17 mouse cellular contexts compared by ENCODE assay signal in genomic region chr11:31684913-31685567, GRCm38 (mm10). TPM values are rescaled to one million over a fixed set of nuclear protein-coding genes. Genes with fewer than 3 reads are reported as not detected.
A peak's percentile ranks its signal among the peaks of the same experiment; 100 is the strongest.
DNase-seq lines count a peak whose midpoint lies in the region; ATAC-seq and TF ChIP-seq lines count a peak whose summit lies in the region.
"Had no signal": no experiment of that assay in that cellular context is flagged by ENCODE, and none has a peak within 500 bp of the region (broad histone marks: within the 10 kb centered on the region; RNA-seq: fewer than 3 reads in every experiment).

No protein-coding gene starts in this region.

- H3K4me3 ChIP-seq in kidney, embryonic 14.5 days (ENCODE audit: low read length) = no peak overlapping the region
- H3K4me3 ChIP-seq in liver, embryonic 12.5 days = peak overlapping the region; percentile 24
- no peak overlapping the region for H3K4me3 ChIP-seq in thymus, adult 2 months (ENCODE audit: control insufficient read depth, insufficient read depth, low read length)
- H3K4me3 ChIP-seq: hindbrain, embryonic 10.5 days; lung, embryonic 15.5 days; midbrain, embryonic 15.5 days had no signal

- no peak overlapping the region for H3K27ac ChIP-seq in kidney, embryonic 14.5 days (ENCODE audit: low read depth, low read length)
- H3K27ac ChIP-seq in liver, embryonic 12.5 days = no peak overlapping the region
- no peak overlapping the region for H3K27ac ChIP-seq in thymus, adult 2 months (ENCODE audit: control insufficient read depth, insufficient read depth, low read length)
- H3K27ac ChIP-seq: hindbrain, embryonic 10.5 days; lung, embryonic 15.5 days; midbrain, embryonic 15.5 days had no signal

- H3K4me2 ChIP-seq in kidney, embryonic 14.5 days (replicated peaks; ENCODE audit: low read depth, low read length) = no peak overlapping the region
- peak overlapping the region; percentile 51 for H3K4me2 ChIP-seq in liver, embryonic 12.5 days
- H3K4me2 ChIP-seq: lung, embryonic 15.5 days; midbrain, embryonic 15.5 days had no signal

- H3K27me3 ChIP-seq in kidney, embryonic 14.5 days (ENCODE audit: control insufficient read depth, insufficient read depth, low read length) = no peaks in the 10 kb centered on the region
- no peaks in the 10 kb centered on the region for H3K27me3 ChIP-seq in liver, embryonic 12.5 days (replicated peaks)
- no peaks in the 10 kb centered on the region for H3K27me3 ChIP-seq in thymus, adult 2 months (ENCODE audit: control insufficient read depth, insufficient read depth, low read length)
- H3K27me3 ChIP-seq: lung, embryonic 15.5 days; midbrain, embryonic 15.5 days had no signal

- peaks cover 7% of the 10 kb centered on the region for H3K4me1 ChIP-seq in kidney, embryonic 14.5 days (ENCODE audit: control insufficient read depth, insufficient read depth, low read length)
- H3K4me1 ChIP-seq in liver, embryonic 12.5 days = peaks cover 51% of the 10 kb centered on the region
- no peaks in the 10 kb centered on the region for H3K4me1 ChIP-seq in thymus, adult 2 months (replicated peaks; ENCODE audit: control insufficient read depth, insufficient read depth, low read length)
- H3K4me1 ChIP-seq: lung, embryonic 15.5 days; midbrain, embryonic 15.5 days had no signal

- no peak for TF ChIP-seq CTCF in thymus, adult 2 months (IDR thresholded peaks at IDR 0.05; ENCODE audit: borderline replicate concordance, control insufficient read depth, extremely low read depth, insufficient read depth, low read length, poor library complexity)

- peak; percentile 25 for DNase-seq in ES-CJ7 (ENCODE audit: low read depth, low spot score)
- DNase-seq in ZHBTc4 (ENCODE audit: low read depth, low spot score) = peak; percentile 40
- DNase-seq in thymus, postnatal 25 days = no peak
- no peak for DNase-seq in thymus, adult 2 months
- DNase-seq in ovary, postnatal 14 days (ENCODE audit: low spot score) = no peak
- DNase-seq: adrenal gland, postnatal 10 days; cerebellum, adult 8-10 months; embryo, embryonic 11 days; forebrain, postnatal 0 days; right cerebral cortex, postnatal 25 days had no signal

- no peaks in the 10 kb centered on the region for H3K36me3 ChIP-seq in kidney, embryonic 14.5 days (ENCODE audit: control insufficient read depth, insufficient read depth, low read length)
- no peaks in the 10 kb centered on the region for H3K36me3 ChIP-seq in liver, embryonic 12.5 days
- no peaks in the 10 kb centered on the region for H3K36me3 ChIP-seq in thymus, adult 2 months (ENCODE audit: control insufficient read depth, insufficient read depth, low read length)
- H3K36me3 ChIP-seq: G1E; hindbrain, embryonic 10.5 days; lung, embryonic 15.5 days; midbrain, embryonic 15.5 days had no signal

- TF ChIP-seq POLR2A in thymus, adult 2 months (IDR thresholded peaks at IDR 0.05; ENCODE audit: control insufficient read depth, extremely low read depth, insufficient read depth, low read length, poor library complexity) = no peak

- 61% methylated on average over 9 of the region's 9 CpGs for WGBS in kidney, embryonic 14.5 days
- 62% methylated on average over 9 of the region's 9 CpGs for WGBS in liver, embryonic 12.5 days (ENCODE audit: insufficient replicate concordance)
- WGBS in thymus, adult 2 months = 94% methylated on average over 9 of the region's 9 CpGs

- no peak overlapping the region for H3K9ac ChIP-seq in kidney, embryonic 14.5 days (ENCODE audit: low read depth, low read length)
- no peak overlapping the region for H3K9ac ChIP-seq in liver, embryonic 12.5 days
- H3K9ac ChIP-seq: forebrain, postnatal 0 days; lung, embryonic 15.5 days; midbrain, embryonic 15.5 days had no signal

- H3K9me3 ChIP-seq in kidney, embryonic 14.5 days (ENCODE audit: control insufficient read depth, low read length) = no peaks in the 10 kb centered on the region
- H3K9me3 ChIP-seq in liver, embryonic 12.5 days (replicated peaks) = no peaks in the 10 kb centered on the region; the same call in 1 of the 2 replicates
- H3K9me3 ChIP-seq: G1E; hindbrain, embryonic 10.5 days; lung, embryonic 15.5 days; midbrain, embryonic 15.5 days had no signal

- peak; percentile 41; the same call in 1 of the 2 replicates for ATAC-seq in kidney, embryonic 14.5 days (ENCODE audit: low FRiP score, low TSS enrichment)
- peak; percentile 56; the same call in 1 of the 2 replicates for ATAC-seq in liver, embryonic 12.5 days
- ATAC-seq: intestine, postnatal 0 days; midbrain, embryonic 15.5 days had no signal

RNA-seq across cellular contexts. Expression of gene Bod1, which starts 13.4 kb away (rescaled TPM):
- 104 and 107 TPM in 2 replicates for polyA plus RNA-seq in kidney, embryonic 14.5 days (2014; fragmentation: Nextera tagmentation; extraction: Ambion mirVana)
- polyA plus RNA-seq in liver, embryonic 12.5 days (2016; fragmentation: Nextera tagmentation; extraction: Ambion mirVana) = 22.3 and 24.2 TPM in 2 replicates
- polyA plus RNA-seq in thymus, adult 2 months (2012; rRNA removed) = 39.3 and 40.3 TPM in 2 replicates

Comparison
In these comparisons a context has a peak if more than half of its experiments do, and no peak if none do; other contexts are left out.
1. DNase-seq: peak in ES-CJ7 (single experiment) and ZHBTc4 (single experiment); none in thymus, postnatal 25 days (single experiment), thymus, adult 2 months (single experiment) and ovary, postnatal 14 days (single experiment).